Mouse (Mus musculus): Measurements from ENCODE around the gene Chd3.

DNA sequence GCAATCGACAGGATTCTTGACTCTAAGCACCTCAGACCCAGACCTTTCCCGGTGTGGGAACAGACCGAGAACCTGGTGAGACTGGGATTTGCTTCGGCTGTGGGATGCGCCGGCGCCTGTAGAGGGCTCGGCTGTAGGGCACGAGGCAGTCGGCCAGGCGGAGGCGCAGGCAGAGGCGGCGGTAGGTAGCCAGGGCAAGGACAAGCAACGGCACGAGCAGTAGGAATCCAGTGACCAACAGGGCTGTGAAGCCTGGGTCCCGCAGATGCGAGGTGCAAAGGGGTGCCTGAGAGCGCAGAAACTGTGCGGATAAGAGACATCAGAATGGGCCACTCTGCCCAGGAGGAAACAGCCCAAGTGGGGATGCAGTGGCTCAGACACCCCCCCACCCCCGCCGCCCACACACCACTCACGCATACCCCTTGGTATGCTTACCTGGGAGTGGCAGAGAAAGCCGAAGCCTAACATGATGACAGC, 28.4 kb upstream of the Chd3 start:
- TF ChIP-seq CTCF (IDR thresholded peaks at IDR 0.05; ENCODE audit: low read depth), result peak; percentile 28
- no peak for TF ChIP-seq EP300 (IDR thresholded peaks at IDR 0.05; ENCODE audit: low read depth)

Measured in heart, postnatal 0 days (tissue).